Mouse (Mus musculus): ENCODE results near the gene Cenpi. TPM values are rescaled to one million over a fixed set of nuclear protein-coding genes. Genes with fewer than 3 reads are reported as not detected.

Gene Cenpi
- polyA plus RNA-seq, 1 experiment from 2014 or later, result 10.6 TPM

DNA sequence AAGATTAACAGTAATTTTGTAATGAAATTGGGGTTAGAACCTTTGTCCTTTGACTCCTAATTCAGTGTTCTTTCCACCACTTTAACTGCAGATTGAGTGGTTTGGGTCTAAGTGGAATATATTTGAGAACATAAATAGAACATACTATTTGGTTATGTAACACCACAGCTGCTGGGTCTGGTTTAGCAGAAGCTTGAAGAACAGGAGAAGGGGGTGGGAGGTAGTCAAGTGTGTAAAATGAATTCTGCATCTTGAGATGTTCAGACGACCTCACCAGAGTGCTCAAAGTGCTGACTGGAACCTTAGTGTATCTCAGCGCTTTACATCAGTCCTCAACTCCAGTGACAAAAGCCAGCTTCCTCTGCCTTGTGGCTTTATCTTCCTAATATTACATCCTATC lies 91.1 kb downstream of the Cenpi start:
- Histone ChIP-seq H3K9ac (replicated peaks; ENCODE audit: low read depth, low read length) (no peak overlapping the region), H3K9me3 (ENCODE audit: control insufficient read depth, low read length) (no peaks in the 10 kb centered on the region), H3K4me2 (ENCODE audit: low read length) (no peak overlapping the region), H3K4me1 (replicated peaks; ENCODE audit: control insufficient read depth, insufficient read depth, low read length) (no peaks in the 10 kb centered on the region), H3K27me3 (replicated peaks; ENCODE audit: control insufficient read depth, insufficient read depth, low read length) (no peaks in the 10 kb centered on the region), H3K4me3 (replicated peaks; ENCODE audit: low read length) (no peak overlapping the region), H3K27ac (ENCODE audit: low read length) (no peak overlapping the region), H3K36me3 (ENCODE audit: control insufficient read depth, insufficient read depth) (no peaks in the 10 kb centered on the region)
- no peak for ATAC-seq
- WGBS, result 74% methylated on average over 2 of the region's 2 CpGs

DNA sequence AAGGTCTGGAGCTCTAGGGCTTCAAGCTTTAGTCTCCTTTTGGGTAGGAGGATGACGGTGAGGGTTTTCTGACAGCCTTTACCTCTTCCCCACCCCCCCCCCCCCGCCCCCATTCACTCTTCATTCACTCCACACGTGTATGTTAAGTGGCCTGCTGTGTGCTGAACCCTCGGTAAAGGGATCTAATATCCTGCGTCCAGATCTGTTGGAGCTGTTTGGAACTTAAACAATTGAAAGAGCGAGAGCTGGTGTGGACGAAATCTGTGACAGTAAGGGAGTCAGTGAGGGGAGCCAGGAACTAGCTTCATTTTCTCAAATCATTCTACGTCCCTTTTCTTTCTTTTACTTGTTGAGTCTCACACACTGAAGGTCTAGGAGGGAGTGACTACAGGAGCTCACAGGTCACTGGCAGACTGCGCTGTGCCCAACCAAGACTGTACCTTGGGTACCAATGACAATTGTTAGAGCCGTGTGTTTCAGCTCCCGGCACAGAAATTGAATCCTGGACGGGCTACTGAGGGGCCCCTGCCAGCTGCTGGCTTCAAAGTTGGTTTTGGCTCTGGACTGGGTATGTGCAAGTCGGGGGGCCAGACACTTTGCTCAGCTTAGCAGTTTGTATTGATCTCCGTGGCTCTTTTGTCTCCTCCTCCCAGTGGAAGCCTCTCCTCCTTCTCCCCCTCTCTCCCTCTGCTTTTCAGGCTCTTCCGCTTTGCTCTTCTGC lies 96.1 kb downstream of the Cenpi start, which contains the start of gene Drp2:
TSS of gene Drp2 (plus strand) at position 689 of the 721 bp plus-strand sequence.
- peak; percentile 80 for ATAC-seq
- Histone ChIP-seq H3K27me3 (replicated peaks; ENCODE audit: control insufficient read depth, insufficient read depth, low read length) (no peaks in the 10 kb centered on the region), H3K4me1 (replicated peaks; ENCODE audit: control insufficient read depth, insufficient read depth, low read length) (0 out of 2 replicates have a peak, but pooled peaks cover 2% of the 10 kb centered on the region), H3K4me2 (ENCODE audit: low read length) (peak within 1 kb of the TSS; percentile 52), H3K9me3 (ENCODE audit: control insufficient read depth, low read length) (no peaks in the 10 kb centered on the region), H3K9ac (replicated peaks; ENCODE audit: low read depth, low read length) (peak within 1 kb of the TSS; percentile 55), H3K36me3 (ENCODE audit: control insufficient read depth, insufficient read depth) (no peaks in the 10 kb centered on the region), H3K27ac (ENCODE audit: low read length) (peak within 1 kb of the TSS; percentile 67), H3K4me3 (replicated peaks; ENCODE audit: low read length) (peak within 1 kb of the TSS; percentile 46)
- WGBS, result 21% methylated on average over 14 of the region's 15 CpGs

DNA sequence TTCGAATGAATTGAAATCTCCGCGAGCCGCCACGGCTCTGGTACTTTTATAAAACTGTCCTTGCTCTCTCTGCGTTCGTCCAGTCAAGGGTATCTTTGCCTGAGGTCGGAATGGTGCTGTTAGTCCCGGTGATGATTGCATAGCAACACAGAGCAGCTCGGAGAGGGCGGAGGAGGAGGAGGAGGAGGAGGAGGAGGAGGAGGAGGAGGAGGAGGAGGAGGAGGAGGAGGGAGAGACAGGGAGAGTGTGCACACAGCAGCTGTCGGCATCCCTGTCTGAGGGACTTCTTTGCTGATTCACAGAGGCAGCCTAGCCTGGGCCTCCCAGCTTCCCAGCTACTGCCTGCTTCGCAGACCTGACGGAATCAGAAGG lies 96.7 kb downstream of the Cenpi start:
- no peaks in the 10 kb centered on the region for H3K27me3 ChIP-seq (replicated peaks; ENCODE audit: control insufficient read depth, insufficient read depth, low read length)
- 23% methylated on average over 13 of the region's 14 CpGs for WGBS
- H3K4me1 ChIP-seq (replicated peaks; ENCODE audit: control insufficient read depth, insufficient read depth, low read length), result 0 out of 2 replicates have a peak, but pooled peaks cover 2% of the 10 kb centered on the region
- H3K4me2 ChIP-seq (ENCODE audit: low read length), result peak overlapping the region; percentile 52
- ATAC-seq, result peak; percentile 81
- H3K36me3 ChIP-seq (ENCODE audit: control insufficient read depth, insufficient read depth), result no peaks in the 10 kb centered on the region
- peak overlapping the region; percentile 55 for H3K9ac ChIP-seq (replicated peaks; ENCODE audit: low read depth, low read length)
- H3K4me3 ChIP-seq (replicated peaks; ENCODE audit: low read length), result peak overlapping the region; percentile 46
- no peaks in the 10 kb centered on the region for H3K9me3 ChIP-seq (ENCODE audit: control insufficient read depth, low read length)
- peak overlapping the region; percentile 67 for H3K27ac ChIP-seq (ENCODE audit: low read length)

GRCm38 (mm10) chrX:134409354-134409900 lies 101.5 kb downstream of the Cenpi start:
- Histone ChIP-seq H3K27ac (ENCODE audit: low read length) (no peak overlapping the region), H3K4me1 (replicated peaks; ENCODE audit: control insufficient read depth, insufficient read depth, low read length) (0 out of 2 replicates have a peak, but pooled peaks cover 2% of the 10 kb centered on the region), H3K36me3 (ENCODE audit: control insufficient read depth, insufficient read depth) (no peaks in the 10 kb centered on the region), H3K9ac (replicated peaks; ENCODE audit: low read depth, low read length) (no peak overlapping the region), H3K27me3 (replicated peaks; ENCODE audit: control insufficient read depth, insufficient read depth, low read length) (no peaks in the 10 kb centered on the region), H3K9me3 (ENCODE audit: control insufficient read depth, low read length) (no peaks in the 10 kb centered on the region), H3K4me2 (ENCODE audit: low read length) (no peak overlapping the region), H3K4me3 (replicated peaks; ENCODE audit: low read length) (no peak overlapping the region)
- 76% methylated on average over 6 of the region's 6 CpGs for WGBS
- ATAC-seq, result no peak

DNA sequence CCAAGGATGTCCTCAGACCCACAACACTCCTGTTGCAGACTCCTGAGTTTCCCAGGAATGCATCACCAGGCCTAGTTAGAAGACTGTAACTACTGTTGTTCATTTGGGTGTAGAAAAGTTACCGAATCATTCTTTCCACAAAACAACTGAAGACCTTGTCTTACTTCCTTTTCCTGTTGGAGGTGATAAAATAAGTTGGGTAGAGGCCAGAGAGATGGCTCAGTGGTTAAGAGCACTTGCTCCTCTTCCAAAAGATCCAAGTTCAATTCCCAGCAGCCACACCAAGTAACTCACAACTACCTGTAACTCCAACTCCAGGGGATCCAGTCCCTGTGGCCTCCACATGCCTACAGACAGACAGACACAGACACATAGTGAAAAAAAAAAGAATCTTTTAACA lies 104.2 kb downstream of the Cenpi start:
- no peaks in the 10 kb centered on the region for H3K27me3 ChIP-seq (replicated peaks; ENCODE audit: control insufficient read depth, insufficient read depth, low read length)
- ATAC-seq, result no peak
- WGBS, result 100% methylated on average over 1 of the region's 1 CpGs

More for the DNA sequence above, 104.2 kb downstream of the Cenpi start:
- H3K4me2 ChIP-seq (ENCODE audit: low read length), result no peak overlapping the region
- no peak overlapping the region for H3K9ac ChIP-seq (replicated peaks; ENCODE audit: low read depth, low read length)
- no peaks in the 10 kb centered on the region for H3K36me3 ChIP-seq (ENCODE audit: control insufficient read depth, insufficient read depth)
- H3K27ac ChIP-seq (ENCODE audit: low read length), result no peak overlapping the region
- H3K4me3 ChIP-seq (replicated peaks; ENCODE audit: low read length), result no peak overlapping the region
- H3K4me1 ChIP-seq (replicated peaks; ENCODE audit: control insufficient read depth, insufficient read depth, low read length), result no peaks in the 10 kb centered on the region
- H3K9me3 ChIP-seq (ENCODE audit: control insufficient read depth, low read length), result no peaks in the 10 kb centered on the region

Other genes with a start within 250 kb of the Cenpi start
- gene Cstf2, start 248.9 kb upstream of the Cenpi start, polyA plus RNA-seq (2015; fragmentation: Nextera tagmentation; extraction: Ambion mirVana), result 61.0 and 66.0 TPM in 2 replicates
- 0.16 and 0.48 TPM in 2 replicates for gene Xkrx, start 146.0 kb upstream of the Cenpi start, polyA plus RNA-seq (2015; fragmentation: Nextera tagmentation; extraction: Ambion mirVana)
- gene Arl13a, start 120.6 kb upstream of the Cenpi start, polyA plus RNA-seq (2015; fragmentation: Nextera tagmentation; extraction: Ambion mirVana), result not detected in 2 replicates
- 0.14 TPM in 1 of 2 replicates, not detected in the other for gene Nox1, start 86.1 kb upstream of the Cenpi start, polyA plus RNA-seq (2015; fragmentation: Nextera tagmentation; extraction: Ambion mirVana)
- gene Trmt2b, start 31.1 kb upstream of the Cenpi start, polyA plus RNA-seq (2015; fragmentation: Nextera tagmentation; extraction: Ambion mirVana), result 5.2 and 6.2 TPM in 2 replicates
- 127 and 134 TPM in 2 replicates for gene Tmem35a, start 12.9 kb upstream of the Cenpi start, polyA plus RNA-seq (2015; fragmentation: Nextera tagmentation; extraction: Ambion mirVana)
- gene Drp2, start 96.5 kb downstream of the Cenpi start, polyA plus RNA-seq (2015; fragmentation: Nextera tagmentation; extraction: Ambion mirVana), result 16.0 and 19.3 TPM in 2 replicates
- gene Taf7l, start 168.4 kb downstream of the Cenpi start, polyA plus RNA-seq (2015; fragmentation: Nextera tagmentation; extraction: Ambion mirVana), result 0.29 TPM in 1 of 2 replicates, not detected in the other
- gene Timm8a1, start 233.8 kb downstream of the Cenpi start, polyA plus RNA-seq (2015; fragmentation: Nextera tagmentation; extraction: Ambion mirVana), result 45.9 and 46.2 TPM in 2 replicates